Mouse (Mus musculus) layer of hippocampus, adult 8-10 months (tissue): ENCODE data around the gene Gyg. TPM values are rescaled to one million over a fixed set of nuclear protein-coding genes. Genes with fewer than 3 reads are reported as not detected.
"Not testable (repeated sequence)": the region's sequence is repeated elsewhere in the genome, so short reads cannot be mapped to it uniquely, and the experiment has no call there.

Experiments used
- DNase-seq, 2 experiments: peaks; one replicate each; pipeline ENCODE4 v3.0.0; 2022; ENCODE audit warnings: low spot score in 2 of 2
- total RNA-seq, 4 experiments: library from RNA; stranded (reverse); gene quantifications; 2 replicates each; pipeline ENCODE4 v1.2.4; 2022

The Gyg gene
- total RNA-seq, 4 experiments from 2014 or later: 39.7 to 49.7 (median 43.9) TPM

- no peak for DNase-seq
These were observed 23.8 kb downstream of the Gyg start for GRCm38 (mm10) chr3:20131350-20131720.

GRCm38 (mm10) chr3:20130456-20131349, 24.4 kb downstream of the Gyg start:
- DNase-seq: no peak

DNA sequence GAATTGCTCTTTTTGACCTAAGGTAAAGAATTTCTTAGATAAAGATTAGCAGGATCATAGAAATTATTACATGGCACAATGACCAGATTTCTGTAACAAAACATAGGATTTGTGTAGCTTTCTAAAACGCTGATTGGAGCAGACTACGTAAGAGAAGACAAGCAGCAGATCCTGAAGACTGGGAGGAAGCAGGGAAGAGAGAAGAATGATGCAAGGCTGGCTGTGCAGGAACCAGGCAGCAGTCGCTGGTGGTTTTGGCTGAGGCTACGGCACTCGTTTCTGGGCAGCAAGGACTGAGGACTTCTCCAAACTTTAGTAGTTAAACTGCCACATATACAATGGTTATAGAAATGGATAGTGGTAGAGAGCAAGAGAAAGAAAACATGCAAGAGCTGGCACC, 25.6 kb downstream of the Gyg start:
- DNase-seq: no peak

DNA sequence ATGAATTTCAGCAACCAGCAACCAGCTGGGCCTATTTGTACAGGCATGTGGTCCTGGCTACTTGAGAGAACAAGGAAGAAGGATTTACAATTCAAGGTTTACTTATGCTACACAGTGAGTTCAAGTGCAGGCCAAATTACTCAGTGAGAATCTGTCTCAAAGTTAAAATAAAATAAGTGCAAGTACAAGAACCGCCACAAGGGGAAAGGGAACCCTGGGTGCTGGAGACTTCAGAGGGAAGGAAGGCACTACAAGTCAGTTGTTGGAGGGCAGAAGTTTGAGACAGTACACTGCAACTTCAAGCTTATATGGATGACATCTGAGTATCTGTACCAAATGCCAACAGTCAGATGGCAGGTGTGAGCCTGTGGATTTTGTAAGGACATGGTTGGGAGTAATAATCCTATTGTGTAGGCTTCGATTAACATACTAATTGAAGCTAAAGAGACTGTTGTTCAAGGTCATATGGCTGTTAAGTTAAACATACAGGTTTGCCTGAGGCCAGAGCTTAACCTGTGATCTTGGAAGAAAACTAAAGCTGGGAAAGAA, 28.0 kb downstream of the Gyg start:
- DNase-seq: no peak

DNA sequence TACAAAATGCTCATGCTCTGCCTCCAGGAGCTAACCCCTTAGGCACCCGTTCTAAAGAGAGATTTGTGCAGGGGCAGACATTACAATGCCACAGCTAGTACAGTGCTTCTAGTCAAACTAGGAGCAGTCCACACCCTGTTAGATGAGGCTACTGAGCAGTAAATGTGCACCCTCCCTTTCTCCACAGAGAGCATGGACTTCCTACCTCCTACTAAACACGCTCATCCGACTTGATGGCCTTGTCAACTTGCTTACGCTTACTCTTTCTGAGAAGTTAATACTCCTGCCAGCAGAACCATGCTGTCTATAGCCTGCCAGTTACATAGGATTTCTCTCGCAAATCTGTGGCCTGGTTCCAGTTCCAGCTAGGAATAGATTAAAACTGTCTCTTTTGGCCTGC, 29.5 kb downstream of the Gyg start:
- no peak for DNase-seq

DNA sequence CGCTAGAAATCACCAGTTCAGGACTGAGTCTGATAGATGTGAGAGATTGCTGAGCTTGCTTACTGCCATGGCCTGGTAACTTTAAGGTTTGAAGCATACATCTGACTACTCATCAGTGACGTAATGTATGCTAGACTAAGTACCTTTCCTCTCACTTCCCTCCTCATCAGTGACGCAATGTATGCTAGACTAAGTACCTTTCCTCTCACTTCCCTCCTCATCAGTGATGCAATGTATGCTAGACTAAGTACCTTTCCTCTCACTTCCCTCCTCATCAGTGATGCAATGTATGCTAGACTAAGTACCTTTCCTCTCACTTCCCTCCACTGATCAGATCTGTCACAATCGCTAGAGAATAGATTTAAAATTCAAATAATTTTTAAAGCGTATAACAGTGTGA, 33.5 kb downstream of the Gyg start:
- DNase-seq: not testable (repeated sequence)

- DNase-seq: no peak
These were observed 35.4 kb downstream of the Gyg start for GRCm38 (mm10) chr3:20119686-20120244.

GRCm38 (mm10) chr3:20119044-20119591, 36.0 kb downstream of the Gyg start:
- no peak for DNase-seq

- no peak for DNase-seq
These were observed 43.2 kb downstream of the Gyg start for GRCm38 (mm10) chr3:20111913-20112312.

DNA sequence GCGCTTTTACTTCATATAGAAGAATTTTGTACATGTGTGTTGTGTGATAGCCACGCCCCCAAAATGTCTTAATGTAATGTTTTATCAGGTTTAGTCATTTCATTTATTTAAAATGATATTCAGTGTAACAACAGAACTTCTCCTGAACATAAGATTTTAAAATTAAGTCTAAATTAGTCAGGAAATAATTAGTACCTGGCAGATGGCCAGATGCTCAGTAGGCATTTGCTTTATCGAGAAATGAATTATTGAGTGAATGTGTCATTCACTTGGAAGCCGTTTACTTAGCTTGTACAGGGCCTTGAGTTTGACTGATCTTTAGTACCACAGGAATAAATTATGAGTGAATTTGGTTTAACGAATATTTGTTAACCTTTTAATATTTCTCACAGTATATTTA, 46.2 kb downstream of the Gyg start:
- DNase-seq: no peak

GRCm38 (mm10) chr3:20104776-20105175, 50.3 kb downstream of the Gyg start:
- DNase-seq: no peak

GRCm38 (mm10) chr3:20104318-20104717, 50.8 kb downstream of the Gyg start:
- no peak for DNase-seq

DNA sequence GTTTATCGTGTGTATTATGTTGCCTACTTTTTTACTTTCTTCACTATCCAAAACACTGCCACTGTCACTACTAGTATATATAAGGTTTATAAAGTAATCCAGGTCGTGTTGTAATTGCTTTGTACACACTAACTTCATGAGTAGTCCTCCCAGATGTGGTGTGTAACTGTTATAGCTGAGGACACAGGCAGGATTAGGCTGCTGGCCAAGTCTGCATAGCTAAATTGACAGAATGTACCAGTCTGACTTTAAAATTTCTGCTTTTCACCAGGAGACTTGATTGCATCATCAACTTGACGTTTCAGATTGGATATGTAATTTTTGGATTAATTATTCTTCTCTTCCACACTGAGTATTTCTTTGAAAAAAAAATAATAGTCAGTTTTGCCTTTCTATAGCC, 51.3 kb downstream of the Gyg start:
- DNase-seq: no peak

DNA sequence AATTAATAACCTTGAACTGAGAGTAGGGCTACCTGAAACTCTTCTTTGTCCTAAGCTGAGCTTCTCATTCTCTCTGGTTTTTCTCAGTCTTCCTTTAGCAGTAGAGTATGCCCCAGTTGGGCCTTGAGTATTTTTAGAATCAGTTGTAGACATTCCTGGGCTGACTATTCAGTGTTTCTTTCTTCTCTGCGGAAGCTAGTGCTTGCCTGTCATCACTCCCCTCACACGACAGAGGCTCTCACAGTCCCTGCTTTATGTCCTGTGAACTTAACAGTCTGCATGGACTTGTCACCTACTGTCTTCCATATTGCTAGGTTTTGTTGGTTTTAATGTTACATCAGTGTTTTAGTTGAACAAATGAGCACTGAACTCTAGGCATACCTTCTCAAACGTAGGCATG, 73.0 kb downstream of the Gyg start:
- no peak for DNase-seq

DNA sequence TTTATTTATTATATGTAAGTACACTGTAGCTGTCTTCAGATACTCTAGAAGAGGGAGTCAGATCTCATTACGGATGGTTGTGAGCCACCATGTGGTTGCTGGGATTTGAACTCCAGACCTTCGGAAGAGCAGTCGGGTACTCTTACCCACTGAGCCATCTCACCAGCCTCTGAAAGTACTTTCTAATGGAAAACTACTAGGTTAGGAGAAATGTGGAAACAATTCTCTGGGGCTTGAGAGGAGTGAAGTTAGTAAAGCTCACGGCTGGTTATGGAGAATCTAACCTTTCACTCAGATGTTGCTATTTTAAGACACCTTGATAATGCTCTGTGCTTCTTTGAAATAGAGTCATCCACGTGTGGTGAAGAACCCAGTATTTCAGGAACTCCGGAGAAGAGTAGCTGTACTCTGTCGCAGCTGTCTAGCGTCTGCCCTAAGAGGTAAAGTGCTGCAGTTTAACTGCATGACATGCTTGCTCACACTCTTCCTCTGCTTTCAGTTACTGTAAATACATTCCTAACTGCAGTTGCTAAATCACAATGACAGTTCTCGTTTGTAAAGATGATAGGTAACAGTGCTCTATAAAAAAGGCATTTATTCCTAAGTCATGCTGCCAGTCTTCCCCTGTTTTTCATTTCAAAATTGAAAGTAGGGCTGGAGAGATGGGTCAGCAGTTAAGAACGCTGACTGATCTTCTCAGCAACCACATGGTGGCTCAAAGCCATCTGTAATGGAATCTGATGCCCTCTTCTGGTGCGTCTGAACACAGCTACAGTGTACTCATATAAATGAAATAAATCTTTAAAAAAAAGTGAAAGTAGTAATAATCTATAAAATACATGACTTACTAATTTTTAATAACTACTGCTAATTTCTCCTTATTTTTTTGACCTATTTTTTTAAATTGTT, 78.7 kb downstream of the Gyg start:
- DNase-seq: no peak

Other genes with a start within 250 kb of the Gyg start
- 10 to 100 TPM in 2 of 4 experiments, 1 to 10 TPM in 2; 9.3 to 13.1 (median 10.4) TPM for gene Cp, start 198.3 kb downstream of the Gyg start, total RNA-seq
- 10 to 100 TPM; 20.7 to 22.3 (median 21.7) TPM for gene Hps3, start 120.0 kb downstream of the Gyg start, total RNA-seq
- 10 to 100 TPM; 19.8 to 27.7 (median 24.9) TPM for gene Hltf, start 97.5 kb downstream of the Gyg start, total RNA-seq
- under 1 TPM in 2 of 4 experiments, not detected in 2; 0.52 to 0.66 TPM for gene Cpa3, start 86.9 kb upstream of the Gyg start, total RNA-seq
- under 1 TPM in 2 of 4 experiments, not detected in 2; 0.18 to 0.45 TPM for gene Cpb1, start 120.4 kb upstream of the Gyg start, total RNA-seq
- under 1 TPM in 1 of 4 experiments, not detected in 3; 0.28 TPM for gene Agtr1b, start 211.9 kb upstream of the Gyg start, total RNA-seq